ENCODE assay signal across 20 mouse cellular contexts in genomic region chr7:140890636-140891035, GRCm38 (mm10). TPM values are rescaled to one million over a fixed set of nuclear protein-coding genes. Genes with fewer than 3 reads are reported as not detected.
"Had no signal": no experiment of that assay in that cellular context is flagged by ENCODE, and none has a peak within 500 bp of the region (broad histone marks: within the 10 kb centered on the region; RNA-seq: fewer than 3 reads in every experiment).

No protein-coding gene starts in this region.

RNA-seq across cellular contexts. Expression of gene Cox8b, which starts 9.6 kb away (rescaled TPM):
- total RNA-seq: common myeloid progenitor, adult 5-6 weeks; forebrain, postnatal 0 days had no signal
- polyA plus RNA-seq: embryonic facial prominence, embryonic 10.5 days; embryonic facial prominence, embryonic 11.5 days; erythroblast, embryonic 14.5 days; forebrain, embryonic 10.5 days; forebrain, embryonic 11.5 days; forebrain, embryonic 12.5 days; forebrain, embryonic 13.5 days; forebrain, embryonic 14.5 days; forebrain, embryonic 15.5 days; forebrain, embryonic 16.5 days; forebrain, postnatal 0 days had no signal

RNA-seq across cellular contexts. Expression of gene Nlrp6, which starts 30.1 kb away (rescaled TPM):
- total RNA-seq: gastrocnemius, adult 18-20 months; gastrocnemius, adult 2 months; gastrocnemius, postnatal 10 days; gastrocnemius, postnatal 14 days; gastrocnemius, postnatal 25 days; gastrocnemius, postnatal 36 days; heart, adult 18-20 months; heart, adult 8-10 months had no signal
- polyA plus RNA-seq: embryonic facial prominence, embryonic 11.5 days; erythroblast, embryonic 14.5 days had no signal
